Mouse (Mus musculus): Measurements from ENCODE around the gene P4ha2. TPM values are rescaled to one million over a fixed set of nuclear protein-coding genes. Genes with fewer than 3 reads are reported as not detected.

Gene P4ha2
- polyA plus RNA-seq, 1 experiment from 2014 or later = 8.3 TPM

DNA sequence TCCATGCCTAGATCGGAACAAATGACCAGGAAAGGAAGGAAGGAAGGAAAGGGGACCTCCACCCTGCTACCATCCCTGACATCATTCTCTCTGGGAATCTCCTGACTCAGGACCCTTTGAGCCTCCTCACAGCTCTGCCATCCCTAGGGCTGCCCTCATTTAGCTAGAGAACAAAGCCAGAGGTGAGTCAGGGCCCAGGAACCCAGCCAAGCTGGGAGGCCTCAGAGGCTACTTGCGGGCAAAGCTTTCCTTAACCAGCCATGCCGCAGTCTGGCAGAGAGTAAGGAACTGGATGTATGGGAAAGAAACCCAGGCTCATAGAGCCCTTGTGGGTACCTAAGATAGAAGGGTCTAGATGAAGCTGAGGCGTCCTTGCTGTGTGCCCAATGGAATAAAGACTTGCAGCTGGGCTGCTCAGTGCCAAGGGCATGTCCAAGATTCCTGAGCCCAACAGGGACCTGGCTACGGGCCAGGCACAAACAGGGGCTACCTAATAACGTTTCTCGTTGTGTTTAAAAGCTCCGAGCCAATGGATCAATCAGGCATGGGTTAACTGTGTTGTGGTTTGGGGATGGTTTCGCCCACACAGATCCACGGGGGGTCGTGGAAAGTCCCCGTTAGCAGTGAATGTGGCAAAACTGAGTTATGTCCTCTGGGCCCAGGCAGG lies 37.7 kb upstream of the P4ha2 start:
- no peaks in the 10 kb centered on the region for H3K36me3 ChIP-seq (ENCODE audit: control insufficient read depth, insufficient read depth)
- H3K9me3 ChIP-seq (ENCODE audit: control insufficient read depth) = no peaks in the 10 kb centered on the region
- TF ChIP-seq CTCF (IDR thresholded peaks at IDR 0.05; ENCODE audit: low read depth) = no peak
- H3K27me3 ChIP-seq (replicated peaks; ENCODE audit: control insufficient read depth, insufficient read depth, low read length) = no peaks in the 10 kb centered on the region
- no peak overlapping the region for H3K9ac ChIP-seq (ENCODE audit: low read depth, low read length)
- H3K4me2 ChIP-seq (replicated peaks; ENCODE audit: low read depth) = no peak overlapping the region
- H3K27ac ChIP-seq (ENCODE audit: low read depth, low read length) = no peak overlapping the region
- WGBS = 73% methylated on average over 12 of the region's 12 CpGs
- no peak overlapping the region for H3K4me3 ChIP-seq (ENCODE audit: low read depth, low read length)
- no peak for ATAC-seq
- H3K4me1 ChIP-seq (replicated peaks; ENCODE audit: control insufficient read depth, insufficient read depth, low read length) = peaks cover 11% of the 10 kb centered on the region; the same call in 1 of the 2 replicates

- Histone ChIP-seq H3K36me3 (ENCODE audit: control insufficient read depth, insufficient read depth) (no peaks in the 10 kb centered on the region), H3K4me3 (ENCODE audit: low read depth, low read length) (no peak overlapping the region), H3K27ac (ENCODE audit: low read depth, low read length) (no peak overlapping the region), H3K9ac (ENCODE audit: low read depth, low read length) (no peak overlapping the region), H3K4me1 (replicated peaks; ENCODE audit: control insufficient read depth, insufficient read depth, low read length) (peaks cover 11% of the 10 kb centered on the region; the same call in 1 of the 2 replicates), H3K9me3 (ENCODE audit: control insufficient read depth) (no peaks in the 10 kb centered on the region), H3K4me2 (replicated peaks; ENCODE audit: low read depth) (no peak overlapping the region), H3K27me3 (replicated peaks; ENCODE audit: control insufficient read depth, insufficient read depth, low read length) (peaks cover 3% of the 10 kb centered on the region; the same call in 1 of the 2 replicates)
- WGBS = 66% methylated on average over 9 of the region's 9 CpGs
- TF ChIP-seq CTCF (IDR thresholded peaks at IDR 0.05; ENCODE audit: low read depth) = no peak
- no peak for ATAC-seq
These were observed 37.0 kb upstream of the P4ha2 start for GRCm38 (mm10) chr11:54062753-54063471.

GRCm38 (mm10) chr11:54063472-54063775 lies 36.5 kb upstream of the P4ha2 start:
- H3K9ac ChIP-seq (ENCODE audit: low read depth, low read length) = no peak overlapping the region
- no peak overlapping the region for H3K4me2 ChIP-seq (replicated peaks; ENCODE audit: low read depth)
- peaks cover 11% of the 10 kb centered on the region; the same call in 1 of the 2 replicates for H3K4me1 ChIP-seq (replicated peaks; ENCODE audit: control insufficient read depth, insufficient read depth, low read length)
- no peak for TF ChIP-seq CTCF (IDR thresholded peaks at IDR 0.05; ENCODE audit: low read depth)
- WGBS = 69% methylated on average over 10 of the region's 10 CpGs
- no peak overlapping the region for H3K4me3 ChIP-seq (ENCODE audit: low read depth, low read length)
- no peaks in the 10 kb centered on the region for H3K36me3 ChIP-seq (ENCODE audit: control insufficient read depth, insufficient read depth)
- no peak overlapping the region for H3K27ac ChIP-seq (ENCODE audit: low read depth, low read length)
- no peak for ATAC-seq
- H3K9me3 ChIP-seq (ENCODE audit: control insufficient read depth) = no peaks in the 10 kb centered on the region
- H3K27me3 ChIP-seq (replicated peaks; ENCODE audit: control insufficient read depth, insufficient read depth, low read length) = peaks cover 6% of the 10 kb centered on the region; the same call in 1 of the 2 replicates

GRCm38 (mm10) chr11:54064412-54064978 lies 35.4 kb upstream of the P4ha2 start:
- Histone ChIP-seq H3K4me1 (replicated peaks; ENCODE audit: control insufficient read depth, insufficient read depth, low read length) (peaks cover 11% of the 10 kb centered on the region; the same call in 1 of the 2 replicates), H3K27me3 (replicated peaks; ENCODE audit: control insufficient read depth, insufficient read depth, low read length) (peaks cover 9% of the 10 kb centered on the region; the same call in 1 of the 2 replicates), H3K9ac (ENCODE audit: low read depth, low read length) (no peak overlapping the region), H3K9me3 (ENCODE audit: control insufficient read depth) (no peaks in the 10 kb centered on the region), H3K27ac (ENCODE audit: low read depth, low read length) (no peak overlapping the region), H3K4me2 (replicated peaks; ENCODE audit: low read depth) (no peak overlapping the region), H3K36me3 (ENCODE audit: control insufficient read depth, insufficient read depth) (no peaks in the 10 kb centered on the region), H3K4me3 (ENCODE audit: low read depth, low read length) (no peak overlapping the region)
- ATAC-seq = no peak
- TF ChIP-seq CTCF (IDR thresholded peaks at IDR 0.05; ENCODE audit: low read depth) = no peak
- 61% methylated on average over 3 of the region's 3 CpGs for WGBS

DNA sequence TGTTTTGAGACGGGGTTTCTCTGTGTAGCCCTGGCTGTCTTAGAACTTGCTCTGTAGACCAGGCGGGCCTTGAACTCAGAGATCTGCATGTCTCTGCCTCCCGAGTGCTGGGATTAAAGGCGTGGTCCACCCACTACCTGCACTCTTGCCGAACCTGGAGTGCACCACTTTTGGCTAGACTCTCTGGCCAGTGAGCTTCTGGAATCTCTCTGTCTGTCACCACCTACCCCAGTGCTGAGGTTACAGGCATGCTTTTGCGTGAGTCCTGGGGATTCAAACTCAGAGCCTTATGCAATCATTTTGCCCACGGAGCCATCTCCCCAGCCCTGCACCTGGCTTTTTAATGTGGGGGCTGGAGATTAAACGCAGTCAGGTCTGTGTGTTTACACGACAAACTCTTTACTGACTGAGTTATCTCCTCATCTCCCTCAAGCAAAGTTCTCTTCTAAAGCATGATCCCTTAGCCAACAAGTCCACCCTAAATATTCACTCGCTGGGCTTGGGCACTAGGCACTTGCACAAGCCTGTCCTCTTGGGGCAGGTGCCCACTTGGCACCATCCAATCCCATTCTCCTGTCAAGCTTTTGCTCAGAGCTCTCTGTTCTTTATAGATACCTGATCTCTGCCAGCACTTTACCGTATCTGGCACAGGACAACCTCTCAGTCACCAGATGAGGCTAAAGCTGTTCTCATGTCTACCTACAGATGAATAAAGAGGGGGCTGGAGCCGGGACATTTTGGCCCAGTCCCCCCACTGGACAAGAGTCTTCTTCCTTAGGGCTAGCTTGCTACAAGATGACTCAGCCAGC lies 34.6 kb upstream of the P4ha2 start:
- Histone ChIP-seq H3K4me1 (replicated peaks; ENCODE audit: control insufficient read depth, insufficient read depth, low read length) (peaks cover 7% of the 10 kb centered on the region; the same call in 1 of the 2 replicates), H3K9me3 (ENCODE audit: control insufficient read depth) (no peaks in the 10 kb centered on the region), H3K27ac (ENCODE audit: low read depth, low read length) (no peak overlapping the region), H3K27me3 (replicated peaks; ENCODE audit: control insufficient read depth, insufficient read depth, low read length) (peaks cover 11% of the 10 kb centered on the region; the same call in 1 of the 2 replicates), H3K9ac (ENCODE audit: low read depth, low read length) (no peak overlapping the region), H3K36me3 (ENCODE audit: control insufficient read depth, insufficient read depth) (no peaks in the 10 kb centered on the region), H3K4me2 (replicated peaks; ENCODE audit: low read depth) (no peak overlapping the region), H3K4me3 (ENCODE audit: low read depth, low read length) (no peak overlapping the region)
- ATAC-seq = no peak
- TF ChIP-seq CTCF (IDR thresholded peaks at IDR 0.05; ENCODE audit: low read depth) = no peak
- WGBS = 73% methylated on average over 12 of the region's 12 CpGs

DNA sequence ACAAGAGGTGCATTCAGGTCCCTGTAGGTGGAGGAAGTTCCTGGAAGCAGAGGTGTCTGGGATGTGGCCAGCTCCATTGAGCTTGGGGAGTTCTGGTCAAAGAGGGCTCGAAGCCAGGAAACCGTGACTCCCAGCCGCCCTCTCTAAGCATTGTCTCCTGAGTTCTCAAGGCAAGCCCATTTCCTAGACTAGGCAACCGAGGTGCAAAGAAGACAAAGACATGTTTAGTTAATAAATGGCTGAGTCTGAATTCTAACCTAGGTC lies 34.0 kb upstream of the P4ha2 start:
- 0 out of 2 replicates have a peak, but pooled peaks cover 3% of the 10 kb centered on the region for H3K4me1 ChIP-seq (replicated peaks; ENCODE audit: control insufficient read depth, insufficient read depth, low read length)
- H3K9ac ChIP-seq (ENCODE audit: low read depth, low read length) = no peak overlapping the region
- no peak overlapping the region for H3K4me3 ChIP-seq (ENCODE audit: low read depth, low read length)
- ATAC-seq = no peak
- TF ChIP-seq CTCF (IDR thresholded peaks at IDR 0.05; ENCODE audit: low read depth) = no peak
- no peak overlapping the region for H3K27ac ChIP-seq (ENCODE audit: low read depth, low read length)
- no peaks in the 10 kb centered on the region for H3K36me3 ChIP-seq (ENCODE audit: control insufficient read depth, insufficient read depth)
- no peak overlapping the region for H3K4me2 ChIP-seq (replicated peaks; ENCODE audit: low read depth)
- WGBS = 74% methylated on average over 4 of the region's 4 CpGs
- H3K9me3 ChIP-seq (ENCODE audit: control insufficient read depth) = no peaks in the 10 kb centered on the region
- H3K27me3 ChIP-seq (replicated peaks; ENCODE audit: control insufficient read depth, insufficient read depth, low read length) = peaks cover 16% of the 10 kb centered on the region; the same call in 1 of the 2 replicates

Data from intestine, postnatal 0 days (tissue).